Mouse (Mus musculus) brain, adult 10 weeks (tissue): Measurements from ENCODE around the gene Btbd8. TPM values are rescaled to one million over a fixed set of nuclear protein-coding genes. Genes with fewer than 3 reads are reported as not detected.

Experiments
- polyA plus RNA-seq: library from polyadenylated mRNA; stranded (reverse); fragments of 350-450 nt; fragmentation: Illumina TruSeq; extraction: RNeasy Lipid Tissue Mini Kit (QIAGEN cat#74804); gene quantifications from one replicate; pipeline ENCODE4 v1.2.3, GENCODE M21; 2015; ENCODE audit warnings: low read depth, low replicate concordance

Btbd8 gene
- polyA plus RNA-seq = 110 TPM

GRCm38 (mm10) chr5:107437464-107438281, at the start of gene Btbd8:
Gene Btbd8 (plus strand): TSS chr5:107437997.

GRCm38 (mm10) chr5:107402436-107402835, 35.4 kb upstream of the Btbd8 start, which contains the start of gene Ephx4:
Gene Ephx4 (plus strand): TSS chr5:107402736.

GRCm38 (mm10) chr5:107431249-107431648, 6.5 kb upstream of the Btbd8 start, which contains the start of gene Lpcat2b:
Gene Lpcat2b (plus strand): TSS chr5:107431549.

GRCm38 (mm10) chr5:107507321-107507720, 69.5 kb downstream of the Btbd8 start, which contains the start of gene Gm42669:
Gene Gm42669 (plus strand): TSS chr5:107507621.

GRCm38 (mm10) chr5:107534581-107534980, 96.8 kb downstream of the Btbd8 start, which contains the start of gene 1700028K03Rik:
Gene 1700028K03Rik (plus strand): TSS chr5:107534709.

Other genes starting within 250 kb of the Btbd8 start
- 4.5 TPM for gene Tgfbr3, start 148.4 kb upstream of the Btbd8 start, polyA plus RNA-seq
- 15.6 TPM for gene Brdt, start 106.8 kb upstream of the Btbd8 start, polyA plus RNA-seq
- gene Ephx4, start 35.3 kb upstream of the Btbd8 start, polyA plus RNA-seq = 105 TPM
- gene Lpcat2b, start 6.4 kb upstream of the Btbd8 start, polyA plus RNA-seq = not detected
- 0.57 TPM for gene Gm42669, start 69.6 kb downstream of the Btbd8 start, polyA plus RNA-seq
- 0.98 TPM for gene 1700028K03Rik, start 96.7 kb downstream of the Btbd8 start, polyA plus RNA-seq
- 27.3 TPM for gene Rpap2, start 159.4 kb downstream of the Btbd8 start, polyA plus RNA-seq
- gene Glmn, start 159.9 kb downstream of the Btbd8 start, polyA plus RNA-seq = 22.5 TPM